In the genomic region with DNA sequence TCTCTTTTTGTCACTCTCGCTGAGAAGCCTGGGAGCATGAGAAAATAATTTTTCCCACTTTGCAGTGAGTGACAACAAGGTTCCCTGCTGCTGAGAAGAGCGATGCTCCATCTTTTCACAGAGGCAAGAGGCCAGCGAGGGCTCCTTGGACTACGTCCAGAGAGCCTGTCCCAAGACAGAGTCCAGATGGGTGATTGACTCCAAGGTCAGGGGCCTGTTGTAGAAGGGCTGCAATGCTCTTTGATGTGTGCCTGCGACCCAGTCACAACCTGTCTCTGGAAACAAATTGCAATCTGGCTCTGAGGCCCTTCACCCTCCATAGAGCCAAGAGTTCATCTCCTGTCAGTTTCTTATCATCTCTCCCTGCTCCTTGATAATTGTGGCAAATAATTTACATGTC, we compare ENCODE assay signal across 7 mouse cellular contexts.
DNase-seq lines count a peak whose midpoint lies in the region.

No protein-coding gene starts in this region.

- DNase-seq in ovary, adult 18-20 months (ENCODE audit: low spot score), result peak; percentile 16
- DNase-seq in ovary, postnatal 10 days (ENCODE audit: low spot score), result no peak
- DNase-seq in cerebellum, postnatal 25 days, result peak; percentile 29 to 54
- DNase-seq in kidney, adult 18-20 months, result peak; percentile 66
- peak; percentile 26 for DNase-seq in mesoderm, embryonic 11.5 days (ENCODE audit: low read depth, low spot score)
- no peak for DNase-seq in right cerebral cortex, postnatal 36 days (ENCODE audit: low spot score in 2 of 2)
- DNase-seq in right cerebral cortex, postnatal 25 days, result no peak

Comparison
In these comparisons a context has a peak if more than half of its experiments do, and no peak if none do; other contexts are left out.
1. DNase-seq: peak in ovary, adult 18-20 months (single experiment), cerebellum, postnatal 25 days (2 of 2), kidney, adult 18-20 months (single experiment) and mesoderm, embryonic 11.5 days (single experiment); none in ovary, postnatal 10 days (single experiment), right cerebral cortex, postnatal 36 days (0 of 2) and right cerebral cortex, postnatal 25 days (single experiment).